Mouse (Mus musculus): ENCODE measurements around the gene Nt5c3b.

The Nt5c3b gene

GRCm38 (mm10) chr11:100382682-100383081 is 58.9 kb downstream of the Nt5c3b start:
- in situ Hi-C loops (cut with MboI, MseI): no loop called here

DNA sequence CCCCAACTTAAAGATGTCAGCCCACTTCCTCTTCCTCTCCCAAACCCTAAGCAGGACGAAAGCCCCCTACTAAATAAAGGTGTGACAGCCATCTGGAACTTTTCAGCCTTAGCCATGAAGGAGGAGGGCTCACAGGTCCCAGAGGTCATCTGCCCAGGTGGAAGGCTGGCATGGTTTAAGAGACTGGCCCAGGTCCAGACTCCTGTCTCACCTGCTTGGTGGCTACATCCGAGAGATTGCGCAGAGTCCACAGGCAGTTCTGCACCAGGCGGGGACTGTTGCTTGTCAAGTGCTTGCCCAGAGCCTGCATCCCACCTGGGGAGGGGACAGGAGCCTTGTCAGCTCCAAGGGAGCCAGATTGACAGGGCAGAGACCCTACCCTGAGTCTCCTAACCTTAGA is 62.3 kb downstream of the Nt5c3b start:
- in situ Hi-C loops (cut with MboI, MseI): loop anchor here (10.0 kb wide), 1 partner anchor 1435 kb away; no protein-coding TSS in a partner anchor

DNA sequence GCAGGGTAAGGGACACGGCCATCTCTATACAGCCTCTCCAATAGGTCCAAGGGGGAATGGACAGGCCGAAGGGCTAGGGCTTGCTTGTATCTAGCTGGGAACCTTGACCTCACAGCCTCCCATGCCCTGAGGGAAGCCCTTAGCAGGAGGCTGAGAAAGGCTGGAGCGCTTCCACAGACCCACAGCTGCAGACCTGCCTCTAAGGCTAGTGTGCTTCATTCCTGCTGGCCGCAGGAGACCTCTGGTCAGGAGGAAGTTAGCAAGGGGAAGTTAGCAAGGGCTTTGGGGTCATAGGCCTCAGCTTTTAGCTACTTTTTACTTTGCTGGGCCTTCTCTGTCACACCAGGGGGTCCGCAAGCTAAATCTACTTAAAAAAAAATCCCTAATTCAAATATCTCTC is 63.2 kb downstream of the Nt5c3b start:
- in situ Hi-C loops (cut with MboI, MseI): loop anchor here (10.0 kb wide), 1 partner anchor 1436 kb away; no protein-coding TSS in a partner anchor

GRCm38 (mm10) chr11:100377989-100378388 is 63.6 kb downstream of the Nt5c3b start:
- in situ Hi-C loops (cut with MboI, MseI): loop anchor here (10.0 kb wide), 1 partner anchor 1437 kb away; no protein-coding TSS in a partner anchor

DNA sequence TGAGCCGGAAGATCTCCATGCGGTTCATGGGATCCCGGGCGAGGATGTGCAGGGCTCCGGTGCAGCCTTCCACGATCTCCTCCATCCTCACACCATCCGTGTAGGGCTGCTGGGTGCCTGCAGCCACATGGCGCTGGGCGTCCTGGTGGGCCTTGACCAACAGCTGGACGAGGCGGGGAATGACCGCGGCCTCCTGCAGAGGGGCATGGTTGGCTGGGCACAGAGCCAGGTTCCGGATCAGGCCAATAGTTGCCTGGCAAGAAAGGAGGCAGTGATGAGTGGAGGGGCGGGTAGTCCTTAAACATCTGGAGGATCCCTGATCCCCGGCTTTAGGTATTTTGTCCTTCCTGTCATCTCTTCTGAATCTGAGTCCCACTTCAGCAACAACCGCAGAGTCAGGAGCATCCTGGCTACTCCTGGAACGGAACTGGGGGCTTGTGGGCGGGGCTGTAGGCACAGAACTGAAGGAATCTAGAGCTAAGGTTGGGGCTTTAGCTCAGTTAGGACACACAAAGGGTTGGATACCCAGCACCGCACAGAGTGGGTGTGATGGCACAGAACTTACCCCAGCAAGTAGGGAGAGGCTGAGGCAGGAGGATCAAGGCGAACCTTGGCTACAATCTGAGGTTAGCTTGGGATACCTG is 64.7 kb downstream of the Nt5c3b start:
- in situ Hi-C loops (cut with MboI, MseI): loop anchor here (10.0 kb wide), 1 partner anchor 1438 kb away; no protein-coding TSS in a partner anchor

DNA sequence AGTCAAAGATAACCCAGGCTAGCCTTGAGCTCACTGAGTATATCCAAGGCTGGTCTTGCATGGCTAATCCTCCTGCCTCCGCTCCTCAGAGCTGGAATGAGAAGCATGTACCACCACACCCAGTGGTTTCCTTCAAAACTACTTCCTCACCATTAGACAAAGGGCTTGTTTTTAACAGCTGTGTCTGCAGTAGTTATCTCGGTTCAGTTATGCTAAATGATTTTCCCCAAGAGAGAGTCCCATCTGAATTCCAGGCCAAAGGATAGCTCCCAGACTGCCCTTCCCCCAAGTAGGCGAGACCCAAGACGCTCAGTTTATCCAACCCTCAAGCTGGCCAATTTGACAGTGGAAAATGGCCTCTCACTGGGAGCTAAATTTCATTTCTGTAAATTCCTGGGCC is 65.6 kb downstream of the Nt5c3b start:
- in situ Hi-C loops (cut with MboI, MseI): loop anchor here (10.0 kb wide), 1 partner anchor 1439 kb away; no protein-coding TSS in a partner anchor

DNA sequence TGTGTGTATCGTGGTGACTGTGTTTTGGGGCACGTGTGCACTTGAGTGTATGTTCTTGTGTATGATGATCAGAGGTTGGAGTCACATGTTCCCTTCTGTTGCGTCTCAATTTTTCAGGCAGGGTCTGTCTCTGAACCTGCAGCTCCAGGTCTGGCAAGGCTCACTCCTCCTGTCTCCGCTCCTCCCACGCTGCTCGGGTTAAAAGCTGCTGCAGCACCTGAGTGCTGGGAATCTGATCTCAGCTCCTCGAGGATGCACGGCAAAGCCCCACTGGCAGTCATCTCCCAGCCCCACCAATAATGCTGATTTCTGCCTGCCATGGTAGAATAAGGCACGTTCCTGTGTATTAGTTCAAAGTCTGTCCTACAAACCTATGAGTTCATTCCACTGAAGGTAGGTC is 66.5 kb downstream of the Nt5c3b start:
- in situ Hi-C loops (cut with MboI, MseI): loop anchor here (10.0 kb wide), 1 partner anchor 1440 kb away; no protein-coding TSS in a partner anchor

All from T-helper 1 cell (primary cell).